Mouse (Mus musculus): ENCODE results near the gene Med13l. TPM values are rescaled to one million over a fixed set of nuclear protein-coding genes. Genes with fewer than 3 reads are reported as not detected.

The Med13l gene
- total and polyA plus RNA-seq, 3 experiments = 2.0 to 11.0 (median 10.1) TPM

DNA sequence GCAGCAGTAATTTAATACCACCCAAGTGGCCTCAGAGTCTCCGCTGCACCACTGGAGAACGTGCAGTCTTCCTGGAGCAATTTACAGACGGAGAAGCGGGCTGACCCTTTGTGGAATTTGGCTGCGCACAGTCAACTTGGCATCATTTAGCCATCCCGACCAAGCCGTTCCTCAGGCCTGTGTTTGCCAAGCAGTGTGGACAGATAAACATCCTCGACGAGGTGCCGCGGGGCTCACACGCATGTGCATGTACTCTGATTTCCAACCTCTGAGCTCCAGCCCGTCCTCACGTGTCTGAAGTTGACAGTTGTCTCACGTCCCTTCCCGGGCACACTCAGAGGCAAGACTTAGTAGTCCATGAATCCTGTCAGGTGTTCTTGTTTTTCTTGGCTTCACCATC, 166.9 kb downstream of the Med13l start:
- H3K4me3 ChIP-seq (replicated peaks in 1 of 3; ENCODE audit: low read depth in 2 of 3, low read length in 2 of 3, poor library complexity in 1 of 3) = no peak overlapping the region
- dilution Hi-C loops (cut with MboI; ENCODE audit: extremely low pct_ligation_motif_present, extremely low pct_unique_long_range_greater_than_20kb, low sequenced_read_pairs) (no loop called here), in situ Hi-C loops (cut with MboI; ENCODE audit: low pct_ligation_motif_present, low pct_unique_long_range_greater_than_20kb, low sequenced_read_pairs) (no loop called here)
- peaks cover 63 to 92% of the 10 kb centered on the region in 2 experiments for H3K36me3 ChIP-seq (replicated peaks in 1 of 2; ENCODE audit: control insufficient read depth in 1 of 2, insufficient read depth in 1 of 2, low read length in 1 of 2)
- no peak overlapping the region for H3K27ac ChIP-seq (ENCODE audit: insufficient read depth, low read depth)
- no peak for DNase-seq (ENCODE audit: extremely low read depth)
- no peaks in the 10 kb centered on the region for H3K79me2 ChIP-seq (replicated peaks; ENCODE audit: control insufficient read depth, extremely low read depth, insufficient read depth, poor library complexity, severe bottlenecking)
- H3K4me2 ChIP-seq (ENCODE audit: insufficient read depth, low read depth, poor library complexity, severe bottlenecking) = no peak overlapping the region
- no peaks in the 10 kb centered on the region for H3K9me3 ChIP-seq (replicated peaks; ENCODE audit: low read length)
- no peaks in the 10 kb centered on the region for H3K27me3 ChIP-seq (replicated peaks)
- peaks cover 0 to 12% of the 10 kb centered on the region in 2 experiments; a peak in 2 of 4 replicates for H3K4me1 ChIP-seq (ENCODE audit: control insufficient read depth in 1 of 2, insufficient read depth in 2 of 2)
- TF ChIP-seq MAFK (IDR thresholded peaks at IDR 0.05; ENCODE audit: insufficient replicate concordance, low read length) = no peak
- no peak for TF ChIP-seq ELF1 (IDR thresholded peaks at IDR 0.05; ENCODE audit: low read depth, low read length)
- TF ChIP-seq CHD2 (IDR thresholded peaks at IDR 0.05; ENCODE audit: low read length) = no peak
- no peak for TF ChIP-seq NELFE (IDR thresholded peaks at IDR 0.05; ENCODE audit: low read depth, low read length)
- no peak for TF ChIP-seq ZC3H11A (IDR thresholded peaks at IDR 0.05; ENCODE audit: low read depth, low read length)
- TF ChIP-seq SMC3 (IDR thresholded peaks at IDR 0.05; ENCODE audit: low read depth, low read length) = no peak
- no peak for TF ChIP-seq E2F4 (IDR thresholded peaks at IDR 0.05; ENCODE audit: insufficient replicate concordance, low read depth, low read length)
- TF ChIP-seq MAX (IDR thresholded peaks at IDR 0.05; ENCODE audit: low read length) = no peak
- no peak for TF ChIP-seq TCF12 (IDR thresholded peaks at IDR 0.05; ENCODE audit: low read depth, low read length)
- TF ChIP-seq ETS1 (conservative IDR thresholded peaks at IDR 0.05; ENCODE audit: low read depth, low read length) = no peak
- no peak for TF ChIP-seq JUND (conservative IDR thresholded peaks at IDR 0.05; ENCODE audit: low read depth, low read length)
- TF ChIP-seq USF1 (IDR thresholded peaks at IDR 0.05; ENCODE audit: low read depth, low read length) = no peak
- no peak for TF ChIP-seq GABPA (IDR thresholded peaks at IDR 0.05; ENCODE audit: insufficient replicate concordance, low read depth, low read length)
- no peak for TF ChIP-seq MXI1 (IDR thresholded peaks at IDR 0.05; ENCODE audit: low read depth, low read length)
- no peak for TF ChIP-seq POLR2A (IDR thresholded peaks at IDR 0.05; ENCODE audit: low read depth, low read length)
- H3K9ac ChIP-seq (ENCODE audit: insufficient read depth, low read depth) = no peak overlapping the region

DNA sequence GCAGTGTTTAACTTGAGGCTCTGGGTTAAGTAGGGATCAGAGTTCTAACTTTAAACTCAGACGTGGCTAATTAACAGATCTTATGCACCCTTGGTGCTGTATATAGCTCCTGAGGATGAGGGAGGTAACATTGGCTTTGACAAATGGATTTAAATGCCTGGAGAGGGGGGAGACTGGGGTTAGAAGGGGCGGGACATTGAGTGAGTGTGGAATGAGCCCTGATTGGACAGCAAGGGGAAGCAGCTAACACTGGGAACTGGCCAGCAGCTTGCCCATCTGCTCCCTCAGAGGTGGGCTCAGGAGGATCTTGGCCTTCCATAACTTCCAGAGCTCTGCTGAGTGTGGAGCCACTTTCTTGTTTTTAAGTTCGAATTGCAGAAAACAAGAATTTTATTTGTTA, 171.7 kb downstream of the Med13l start:
- H3K4me3 ChIP-seq (replicated peaks in 1 of 3; ENCODE audit: low read depth in 2 of 3, low read length in 2 of 3, poor library complexity in 1 of 3) = no peak overlapping the region
- no peaks in the 10 kb centered on the region for H3K79me2 ChIP-seq (replicated peaks; ENCODE audit: control insufficient read depth, extremely low read depth, insufficient read depth, poor library complexity, severe bottlenecking)
- no peaks in the 10 kb centered on the region for H3K9me3 ChIP-seq (replicated peaks; ENCODE audit: low read length)
- dilution Hi-C loops (cut with MboI; ENCODE audit: extremely low pct_ligation_motif_present, extremely low pct_unique_long_range_greater_than_20kb, low sequenced_read_pairs) = no loop called here
- no peak for DNase-seq (ENCODE audit: extremely low read depth)
- in situ Hi-C loops (cut with MboI; ENCODE audit: low pct_ligation_motif_present, low pct_unique_long_range_greater_than_20kb, low sequenced_read_pairs) = loop anchor here (10.0 kb wide), 1 partner anchor 467 kb away; no protein-coding TSS in a partner anchor
- no peaks in the 10 kb centered on the region for H3K27me3 ChIP-seq (replicated peaks)
- no peak overlapping the region for H3K27ac ChIP-seq (ENCODE audit: insufficient read depth, low read depth)
- H3K4me1 ChIP-seq (ENCODE audit: control insufficient read depth in 1 of 2, insufficient read depth in 2 of 2) = peaks cover 2 to 48% of the 10 kb centered on the region in 2 experiments; a peak in 2 of 4 replicates
- no peak overlapping the region for H3K9ac ChIP-seq (ENCODE audit: insufficient read depth, low read depth)
- no peak for TF ChIP-seq JUN (IDR thresholded peaks at IDR 0.05; ENCODE audit: insufficient read depth, low read depth, low read length)
- no peak for TF ChIP-seq GABPA (IDR thresholded peaks at IDR 0.05; ENCODE audit: insufficient replicate concordance, low read depth, low read length)
- H3K36me3 ChIP-seq (replicated peaks in 1 of 2; ENCODE audit: control insufficient read depth in 1 of 2, insufficient read depth in 1 of 2, low read length in 1 of 2) = peaks cover 62 to 87% of the 10 kb centered on the region in 2 experiments
- no peak overlapping the region for H3K4me2 ChIP-seq (ENCODE audit: insufficient read depth, low read depth, poor library complexity, severe bottlenecking)
